Mouse (Mus musculus): ENCODE results near the gene Plcd3.

Plcd3 gene

GRCm38 (mm10) chr11:103066191-103067050 lies 35.0 kb downstream of the Plcd3 start:
- DNase-seq (ENCODE audit: low spot score), result no peak

GRCm38 (mm10) chr11:103058499-103059085 lies 42.9 kb downstream of the Plcd3 start:
- no peak for DNase-seq (ENCODE audit: low spot score)

GRCm38 (mm10) chr11:103056636-103057035 lies 44.8 kb downstream of the Plcd3 start:
- DNase-seq (ENCODE audit: low spot score), result no peak

DNA sequence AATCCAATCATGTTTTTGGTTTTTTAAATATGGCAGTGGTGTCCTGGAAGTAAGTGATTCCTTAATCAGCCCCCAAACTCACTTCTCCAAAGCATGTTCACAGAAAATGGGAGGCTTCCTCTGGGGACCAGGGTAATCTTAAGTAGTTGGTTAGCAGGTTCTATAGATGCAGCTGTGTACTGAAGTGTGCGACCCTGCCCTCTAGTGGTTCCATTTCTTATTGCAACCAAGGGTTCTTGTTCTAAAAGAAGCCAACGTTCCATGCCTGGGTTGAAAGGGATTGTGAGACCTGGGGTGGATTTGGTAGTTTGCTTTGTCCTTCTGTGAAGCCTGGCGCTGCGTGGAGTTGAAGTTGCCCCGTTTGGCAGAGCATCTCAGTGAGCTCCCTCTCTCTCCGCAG lies 46.7 kb downstream of the Plcd3 start:
- peak; percentile 93 for DNase-seq (ENCODE audit: low spot score)

- no peak for DNase-seq (ENCODE audit: low spot score)
Observed at GRCm38 (mm10) chr11:103053191-103054076, 48.0 kb downstream of the Plcd3 start.

DNA sequence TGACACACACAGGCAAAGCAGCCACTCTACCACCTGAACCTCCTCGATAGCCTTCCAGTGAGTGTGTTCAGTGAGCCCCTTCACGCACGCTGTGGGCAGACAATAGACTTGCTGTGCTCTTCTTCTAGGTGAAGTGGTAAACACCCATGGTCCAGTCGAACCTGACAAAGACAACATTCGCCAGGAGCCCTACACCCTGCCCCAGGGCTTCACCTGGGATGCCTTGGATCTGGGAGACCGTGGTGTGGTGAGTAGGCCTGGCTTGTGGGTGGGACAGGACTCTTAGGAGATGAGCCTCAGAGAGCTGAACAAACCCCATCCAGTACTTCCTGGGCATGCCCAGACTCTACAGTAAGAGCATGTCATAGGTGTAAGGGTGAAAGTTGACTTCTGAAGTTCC lies 49.4 kb downstream of the Plcd3 start:
- DNase-seq (ENCODE audit: low spot score), result no peak

- no peak for DNase-seq (ENCODE audit: low spot score)
Observed at GRCm38 (mm10) chr11:103051249-103051691, 50.2 kb downstream of the Plcd3 start.

GRCm38 (mm10) chr11:103050153-103050552 lies 51.3 kb downstream of the Plcd3 start:
- no peak for DNase-seq (ENCODE audit: low spot score)

DNA sequence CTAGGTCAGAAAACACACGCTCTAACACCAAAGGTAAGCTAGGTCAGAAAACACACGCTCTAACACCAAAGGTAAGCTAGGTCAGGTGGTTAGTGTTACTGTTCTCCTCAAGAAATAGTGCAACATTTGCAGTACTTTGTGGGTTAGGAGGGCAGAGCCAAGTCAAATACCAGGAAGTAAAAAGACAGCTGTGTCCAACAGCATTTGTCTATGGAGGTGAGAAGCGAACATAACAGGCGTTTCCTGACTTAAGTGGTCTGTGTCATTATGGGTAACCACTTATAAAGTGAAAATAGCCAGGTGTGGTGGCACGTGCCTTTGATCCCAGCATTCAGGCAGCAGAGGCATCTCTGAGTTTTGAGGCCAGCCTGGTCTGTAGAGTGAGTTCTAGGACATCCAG lies 51.8 kb downstream of the Plcd3 start:
- no peak for DNase-seq (ENCODE audit: low spot score)

DNA sequence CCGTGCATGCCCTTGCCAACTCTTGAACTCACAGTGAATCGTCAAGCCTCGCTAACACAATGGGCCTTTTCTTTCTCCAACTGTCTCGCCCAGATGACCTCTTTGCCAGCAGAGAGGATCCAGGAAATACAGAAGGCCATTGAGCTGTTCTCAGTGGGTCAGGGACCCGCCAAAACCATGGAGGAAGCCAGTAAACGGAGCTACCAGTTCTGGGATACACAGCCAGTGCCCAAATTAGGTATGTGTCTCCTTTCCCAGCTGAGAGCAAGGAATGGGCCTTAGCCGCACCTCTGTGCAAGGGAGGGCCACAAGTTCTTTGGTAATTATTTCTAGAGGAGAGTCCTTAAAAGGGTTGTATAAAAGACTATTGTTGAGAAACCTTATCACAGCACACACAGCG lies 55.2 kb downstream of the Plcd3 start:
- DNase-seq (ENCODE audit: low spot score), result peak; percentile 9

- DNase-seq (ENCODE audit: low spot score), result no peak
Observed at GRCm38 (mm10) chr11:103043982-103044381, 57.5 kb downstream of the Plcd3 start.

DNA sequence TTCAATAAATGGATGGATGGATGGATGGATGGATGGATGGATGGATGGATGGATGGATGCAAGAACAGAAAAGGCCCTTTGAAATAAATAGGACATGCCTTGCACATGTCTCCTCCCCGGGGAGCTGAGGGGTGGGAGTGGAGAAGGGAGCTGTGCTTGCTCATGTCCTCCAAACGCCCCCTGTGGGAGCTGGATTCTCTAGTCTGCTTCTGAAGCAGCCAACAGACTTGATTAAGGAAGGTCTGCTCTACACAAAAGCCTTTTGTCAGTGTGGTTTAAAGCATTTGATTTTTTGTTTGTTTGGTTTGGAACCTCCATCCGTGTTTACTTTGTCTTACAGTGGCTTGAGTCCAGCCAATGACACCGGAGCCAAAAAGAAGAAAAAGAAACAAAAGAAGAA lies 58.6 kb downstream of the Plcd3 start:
- DNase-seq (ENCODE audit: low spot score), result no peak

GRCm38 (mm10) chr11:103038037-103038436 lies 63.4 kb downstream of the Plcd3 start:
- no peak for DNase-seq (ENCODE audit: low spot score)

DNA sequence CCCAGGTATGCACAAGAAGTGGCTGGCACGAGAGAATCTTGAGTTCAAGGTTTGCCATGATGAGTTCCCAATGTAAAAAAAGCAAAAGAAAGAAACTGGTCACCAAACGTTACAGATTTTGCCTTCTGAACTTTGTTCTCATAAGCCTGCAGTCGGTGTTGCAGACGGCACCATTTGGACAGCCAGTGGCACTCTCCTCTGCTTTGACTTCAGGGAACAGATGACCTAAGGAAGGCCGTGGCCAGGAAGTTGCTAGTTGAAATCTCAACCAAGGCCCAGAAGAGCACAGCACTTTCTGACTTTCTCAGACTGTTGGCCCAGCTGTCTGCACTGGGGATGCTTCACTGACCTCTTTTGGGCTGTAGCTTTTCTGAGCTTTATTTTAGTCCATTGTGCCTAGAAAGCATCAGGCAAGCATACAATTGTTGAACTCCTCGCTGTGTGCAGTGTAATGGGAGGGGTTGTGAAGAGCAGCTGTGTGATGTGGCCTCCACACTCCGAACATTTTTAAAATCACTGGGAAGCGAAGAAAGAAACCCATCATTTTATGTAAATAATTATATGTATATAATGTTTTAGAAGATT lies 64.5 kb downstream of the Plcd3 start:
- no peak for DNase-seq (ENCODE audit: low spot score)

- DNase-seq (ENCODE audit: low spot score), result no peak
Observed at GRCm38 (mm10) chr11:103035007-103035406, 66.5 kb downstream of the Plcd3 start.

- DNase-seq (ENCODE audit: low spot score), result no peak
Observed at GRCm38 (mm10) chr11:103033030-103033429, 68.4 kb downstream of the Plcd3 start.

GRCm38 (mm10) chr11:103028176-103028891 lies 73.1 kb downstream of the Plcd3 start, which contains the start of the genes Nmt1 and Dcakd:
Gene Nmt1 (plus strand): TSS chr11:103028190.
Gene Dcakd (minus strand): TSS chr11:103028333.
- DNase-seq (ENCODE audit: low spot score), result peak; percentile 99

DNA sequence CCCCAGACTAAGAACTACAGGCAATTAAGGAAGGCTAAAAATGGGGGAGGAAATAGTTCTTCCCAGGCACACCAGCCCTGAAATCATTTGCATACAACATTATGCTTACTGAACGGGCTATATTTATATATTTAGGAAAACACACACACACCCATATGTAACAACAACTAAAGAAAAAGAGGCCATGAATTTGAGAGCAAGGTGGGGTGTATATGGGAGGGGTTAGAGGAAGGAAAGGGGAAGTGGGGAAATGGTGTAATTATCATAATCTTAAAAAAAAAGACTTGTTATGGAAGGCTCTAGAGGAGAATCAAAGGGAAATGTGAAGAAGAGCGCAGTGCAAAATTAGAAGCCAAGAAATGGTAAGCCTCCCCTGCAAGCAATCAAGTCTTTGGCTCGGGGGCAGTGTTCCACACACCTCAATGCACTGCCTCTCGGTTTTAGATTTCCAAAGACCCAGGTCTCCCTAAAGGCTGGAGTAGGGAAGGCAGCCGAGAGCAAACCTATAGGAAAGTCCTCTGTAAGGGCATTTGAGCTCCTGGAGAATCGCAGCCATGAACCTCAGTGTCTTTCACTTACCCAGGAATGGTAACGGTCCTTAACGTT lies 73.8 kb downstream of the Plcd3 start:
- no peak for DNase-seq (ENCODE audit: low spot score)

GRCm38 (mm10) chr11:103026901-103027300 lies 74.6 kb downstream of the Plcd3 start:
- DNase-seq (ENCODE audit: low spot score), result no peak

DNA sequence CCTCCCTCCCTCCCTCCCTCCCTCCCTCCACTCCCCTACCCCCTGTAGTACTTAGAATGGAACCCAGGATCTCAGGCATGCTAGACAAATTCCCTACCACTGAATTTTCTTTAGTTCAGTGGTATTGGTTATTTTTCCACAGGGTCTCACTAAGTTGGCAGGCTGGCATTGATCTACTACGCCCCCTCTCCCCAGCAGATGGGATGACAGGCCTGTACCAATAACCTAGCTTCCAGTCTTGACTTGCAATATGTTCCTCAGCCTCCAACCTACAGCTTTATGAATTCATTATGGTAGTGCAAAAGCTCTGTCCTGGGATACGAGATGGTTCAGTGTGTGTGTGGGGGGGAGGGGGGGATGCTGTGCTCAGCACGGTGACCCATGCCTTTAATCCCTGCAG lies 77.5 kb downstream of the Plcd3 start:
- no peak for DNase-seq (ENCODE audit: low spot score)
